Mouse (Mus musculus): ENCODE data around the gene Mrps23.

DNA sequence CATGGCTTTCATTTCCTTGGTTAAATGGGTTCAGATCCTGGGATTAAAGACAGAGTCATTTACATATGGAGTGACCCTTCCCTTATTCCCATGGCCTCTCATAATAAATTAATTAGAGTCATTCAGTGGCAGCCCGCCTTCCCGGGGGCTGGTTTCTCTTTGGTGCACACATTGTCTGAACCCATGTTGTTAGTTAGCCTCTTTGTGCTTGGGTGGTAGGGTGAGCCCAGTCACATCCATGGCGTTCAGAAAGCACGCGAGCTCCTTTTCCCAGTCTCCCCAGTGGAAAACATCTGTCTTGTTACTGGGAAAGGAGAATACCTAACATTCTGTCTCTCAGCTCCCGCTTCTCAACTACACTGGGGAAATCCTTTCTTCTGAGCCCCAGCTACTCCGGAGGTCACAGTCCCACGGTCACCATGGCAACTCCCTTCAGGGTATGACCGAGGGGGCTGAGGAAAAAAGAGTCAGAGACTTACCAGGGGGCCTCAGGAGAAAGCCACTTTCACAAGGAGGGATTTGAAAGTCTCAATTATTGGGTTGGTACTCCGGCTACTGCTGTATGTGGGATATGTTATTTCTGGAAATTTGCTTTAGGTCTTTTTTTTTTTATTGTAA lies 36.7 kb downstream of the Mrps23 start:
- TF ChIP-seq POLR2A (IDR thresholded peaks at IDR 0.05; ENCODE audit: insufficient read depth, low read depth, low read length) = no peak
- TF ChIP-seq CTCF (IDR thresholded peaks at IDR 0.05) = no peak
